Mouse (Mus musculus) cerebellum, postnatal 4 days (tissue): Measurements from ENCODE around the gene Zfp592.
A peak's percentile ranks its signal among the peaks of the same experiment; 100 is the strongest.

ENCODE experiments used
- DNase-seq, 2 experiments: peaks; one replicate each; pipeline ENCODE4 v3.0.0; 2022; ENCODE audit warnings: low spot score in 2 of 2, mixed read lengths in 1 of 2

The Zfp592 gene

DNA sequence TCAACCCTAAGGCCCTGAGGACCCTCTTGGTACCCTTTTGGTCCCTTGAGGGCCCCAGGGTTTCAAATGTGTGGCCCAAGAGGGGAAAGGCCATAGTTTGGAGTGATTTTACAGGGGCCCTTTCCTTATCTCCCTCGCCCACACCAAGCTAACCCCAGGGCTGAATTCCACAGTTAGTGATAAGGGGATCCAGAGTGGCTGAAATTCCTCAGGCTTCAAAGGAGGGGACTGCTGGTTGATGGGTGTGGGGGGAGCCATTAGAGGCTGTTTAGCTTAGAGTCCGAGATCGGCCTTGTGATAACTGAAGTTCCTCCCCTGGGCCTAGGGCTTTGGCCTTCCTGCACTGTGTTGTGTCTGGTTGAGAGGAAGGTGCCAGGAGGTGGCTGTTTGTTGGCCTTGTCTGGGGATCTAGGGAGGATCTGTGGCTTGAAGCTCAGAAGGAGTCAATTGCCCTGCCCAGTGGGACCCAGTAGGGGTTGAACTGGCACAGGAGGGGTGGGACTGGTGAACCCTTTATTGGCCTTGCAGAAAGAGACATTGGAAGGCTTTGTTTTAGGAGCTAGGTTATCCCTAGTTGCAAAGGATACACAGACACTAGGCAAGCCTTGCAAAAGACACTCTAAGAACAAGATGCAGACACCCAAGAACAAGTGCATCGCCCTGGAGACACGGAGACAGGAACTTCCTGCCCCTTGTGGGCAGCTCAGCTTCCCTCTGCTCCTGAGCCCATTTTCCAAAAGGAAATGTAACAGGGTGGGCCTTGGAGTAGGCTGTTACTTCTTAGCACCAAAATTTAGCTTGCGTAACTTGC is 64.6 kb downstream of the Zfp592 start:
- DNase-seq, result no peak

DNA sequence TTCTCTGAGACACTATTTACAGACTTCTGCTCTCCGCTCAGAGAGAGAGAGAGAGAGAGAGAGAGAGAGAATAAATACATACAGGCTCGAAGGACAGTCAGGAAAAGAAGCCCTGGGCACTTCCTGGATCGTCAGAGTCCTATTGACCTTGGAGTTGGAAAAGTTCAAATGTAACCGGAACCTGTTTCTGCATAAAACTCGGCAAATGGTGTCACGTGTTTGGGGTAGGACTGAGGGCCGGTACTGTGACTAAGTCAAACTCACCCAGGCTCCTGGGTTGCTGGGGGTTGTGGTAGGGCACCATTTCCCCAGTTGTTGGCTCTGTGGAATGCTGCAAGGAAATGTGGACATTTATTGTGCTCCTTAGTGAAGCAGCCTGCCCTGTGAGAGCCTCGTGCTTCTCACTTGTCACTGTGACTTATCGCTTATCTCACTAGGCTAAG is 65.3 kb downstream of the Zfp592 start:
- DNase-seq, result no peak

DNA sequence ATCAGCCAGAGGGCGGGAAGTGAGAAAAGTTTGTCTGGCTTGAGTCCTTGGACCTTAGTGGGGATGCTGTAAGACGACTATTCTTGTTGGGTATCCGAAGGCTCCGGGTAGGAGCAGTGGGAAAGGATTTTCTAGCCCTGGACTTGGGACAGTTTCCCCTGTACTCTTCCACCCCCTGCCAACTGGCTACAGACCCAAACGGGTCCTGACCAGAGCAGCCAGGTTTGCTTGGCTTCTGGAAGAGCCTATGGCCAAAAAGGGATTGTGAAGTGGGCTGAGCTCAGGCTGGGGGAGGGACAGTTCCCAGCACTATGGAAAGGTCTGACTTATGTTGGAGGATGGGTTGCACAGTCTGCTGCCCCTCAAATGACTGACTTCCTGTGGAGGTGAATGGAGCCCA is 65.9 kb downstream of the Zfp592 start:
- DNase-seq, result no peak

DNA sequence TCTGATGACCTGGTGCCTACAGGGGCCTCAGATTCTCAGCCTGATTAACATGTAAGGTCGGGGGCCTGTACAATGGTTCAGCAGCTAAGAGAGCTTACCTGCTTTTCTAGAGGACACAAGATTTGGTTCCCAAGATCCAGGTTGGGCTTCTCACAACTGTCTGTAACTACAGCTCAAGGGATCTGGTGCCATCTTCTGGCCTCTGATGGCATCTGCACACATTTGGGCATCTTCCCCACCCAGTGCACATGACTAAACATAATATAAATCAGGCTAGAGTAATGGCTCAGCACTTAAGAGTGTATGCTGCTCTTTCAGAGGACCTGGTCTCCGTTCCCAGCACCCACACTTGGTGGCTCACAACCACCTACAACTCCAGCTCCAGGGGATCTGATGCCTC is 67.4 kb downstream of the Zfp592 start:
- no peak for DNase-seq

DNA sequence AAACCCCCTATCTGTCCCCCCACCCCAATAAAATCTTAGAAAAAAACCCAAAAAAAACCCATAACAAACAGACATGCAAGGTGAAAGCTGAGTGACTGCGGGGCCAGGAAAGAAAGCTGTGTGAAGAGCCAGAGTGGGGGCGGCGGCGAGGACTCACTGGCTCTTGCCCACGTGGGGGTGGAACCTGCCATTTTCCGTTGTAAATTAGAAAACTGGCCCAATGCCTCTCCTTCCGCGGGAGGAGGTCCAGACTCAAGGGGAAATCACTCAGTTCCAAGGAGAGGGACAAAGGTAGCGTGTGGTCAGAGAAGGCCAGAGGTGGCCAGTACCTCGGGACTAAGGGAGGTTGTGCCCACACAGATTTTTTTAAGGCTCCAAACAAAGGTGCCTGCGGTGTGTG is 68.5 kb downstream of the Zfp592 start:
- DNase-seq, result no peak

DNA sequence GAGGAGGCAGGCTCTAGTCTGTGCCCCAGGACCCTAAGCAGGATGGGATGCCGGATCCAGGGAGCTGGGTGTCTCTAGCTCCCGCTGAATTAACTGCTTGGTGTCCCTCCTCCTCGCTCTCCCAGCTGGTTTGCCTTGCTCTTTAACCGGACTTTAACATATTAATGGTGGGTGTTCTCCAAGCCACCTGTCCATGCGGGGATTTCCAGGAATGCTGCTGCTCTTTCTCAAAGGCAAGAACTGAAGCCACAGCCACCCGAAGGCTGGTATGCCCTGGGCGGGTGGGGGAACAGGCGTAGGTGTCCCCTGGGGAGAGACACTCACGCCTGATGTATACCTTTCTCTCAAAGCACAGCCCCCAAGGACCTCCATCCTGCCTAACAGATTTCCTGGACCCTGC is 69.9 kb downstream of the Zfp592 start:
- no peak for DNase-seq

DNA sequence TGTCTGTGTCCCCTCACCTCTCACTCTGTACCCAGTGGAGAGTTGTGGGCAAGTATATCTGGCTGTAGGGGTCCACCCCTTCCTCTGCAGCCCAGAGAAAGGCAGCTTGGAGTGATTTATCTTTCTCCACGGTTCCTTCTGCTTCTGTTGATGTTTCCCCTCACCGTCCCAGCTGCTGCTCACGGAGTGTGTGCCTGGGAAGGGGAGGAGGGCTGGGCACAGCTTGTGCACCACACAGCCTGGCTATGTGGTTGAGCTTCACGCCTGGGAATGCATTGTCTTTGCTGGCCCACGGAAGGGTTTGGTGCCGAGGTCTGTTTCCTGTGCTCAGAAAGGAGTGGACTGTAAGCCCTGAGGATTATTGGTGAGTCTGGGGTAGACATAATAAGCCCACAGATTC is 73.2 kb downstream of the Zfp592 start:
- DNase-seq, result no peak

DNA sequence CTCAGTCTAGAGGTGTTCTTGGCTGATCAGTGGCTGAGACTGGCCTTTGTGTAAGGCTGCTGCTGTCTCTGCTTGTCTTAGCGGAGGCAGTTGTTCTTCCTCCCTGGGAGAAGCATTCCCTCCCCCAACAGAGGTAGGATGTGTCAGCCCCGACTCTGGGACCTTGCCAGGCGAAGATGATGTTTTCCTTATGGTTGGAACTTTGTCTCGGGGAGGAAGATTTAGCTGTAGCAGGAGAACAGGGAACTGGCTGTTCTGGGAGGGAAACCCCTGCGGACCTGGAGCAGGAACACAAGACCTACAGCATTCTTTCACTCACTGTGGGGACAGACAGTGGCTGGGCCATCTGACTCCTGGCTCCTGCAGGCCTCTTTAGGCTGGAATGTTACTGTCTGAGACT is 79.0 kb downstream of the Zfp592 start:
- DNase-seq, result no peak

DNA sequence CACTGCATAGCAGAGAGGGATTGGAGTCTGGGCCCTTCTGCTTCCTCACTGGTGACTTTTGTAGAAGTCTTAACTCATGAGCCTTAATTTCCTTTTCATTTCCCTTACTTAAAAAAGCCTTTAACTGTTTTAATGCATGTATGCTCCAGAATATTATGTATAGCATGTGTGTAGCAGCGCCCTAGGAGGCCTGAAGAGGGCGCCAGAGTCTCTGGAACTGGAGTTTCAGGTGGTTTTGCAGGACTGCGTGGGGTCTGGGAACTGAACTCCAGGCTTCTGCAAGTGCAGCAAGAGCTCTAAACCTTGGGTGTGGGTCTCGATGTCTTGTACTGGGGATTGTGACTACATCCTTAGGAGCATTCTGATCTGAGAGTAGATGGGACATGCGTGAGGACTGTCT is 79.8 kb downstream of the Zfp592 start:
- DNase-seq, result no peak

DNA sequence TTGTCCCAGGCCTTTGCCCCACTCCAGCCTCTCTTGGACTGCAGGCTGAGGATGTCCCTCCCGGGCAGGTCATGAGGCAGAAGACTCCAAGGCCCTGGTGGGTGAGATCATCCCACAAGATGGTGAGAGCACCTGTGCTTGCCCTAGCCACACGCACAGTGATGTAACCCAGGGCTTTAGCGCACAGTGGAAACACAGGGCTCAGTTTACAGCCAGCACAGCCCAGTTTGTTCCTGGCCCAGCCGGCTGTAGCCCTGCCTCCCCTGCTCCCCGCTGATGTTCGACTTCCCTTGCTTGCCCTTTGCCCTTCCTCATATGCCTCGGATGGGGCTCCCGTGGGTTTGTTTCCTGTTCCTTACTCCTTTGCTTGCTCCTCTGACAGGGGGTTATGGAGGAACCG is 81.1 kb downstream of the Zfp592 start:
- no peak for DNase-seq

DNA sequence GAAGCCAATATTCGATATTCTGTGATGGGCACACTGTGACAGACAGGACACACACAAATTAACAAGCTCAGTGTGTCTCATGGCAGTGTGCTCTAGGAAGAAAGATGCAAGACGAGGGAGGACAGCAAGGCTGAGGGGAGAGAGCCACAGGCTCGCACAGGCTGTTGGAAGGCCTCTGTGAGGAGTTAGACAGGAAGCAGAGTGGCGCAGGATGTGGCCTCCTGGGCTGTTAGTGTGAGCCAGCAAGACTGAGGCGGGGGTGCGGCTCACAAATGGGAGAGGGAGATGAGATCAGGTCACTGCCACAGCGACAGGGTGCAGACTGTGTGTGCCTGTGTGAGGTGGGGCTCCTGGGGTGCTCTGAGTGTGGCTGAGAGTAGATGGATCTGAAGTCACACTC is 81.8 kb downstream of the Zfp592 start:
- DNase-seq, result no peak

DNA sequence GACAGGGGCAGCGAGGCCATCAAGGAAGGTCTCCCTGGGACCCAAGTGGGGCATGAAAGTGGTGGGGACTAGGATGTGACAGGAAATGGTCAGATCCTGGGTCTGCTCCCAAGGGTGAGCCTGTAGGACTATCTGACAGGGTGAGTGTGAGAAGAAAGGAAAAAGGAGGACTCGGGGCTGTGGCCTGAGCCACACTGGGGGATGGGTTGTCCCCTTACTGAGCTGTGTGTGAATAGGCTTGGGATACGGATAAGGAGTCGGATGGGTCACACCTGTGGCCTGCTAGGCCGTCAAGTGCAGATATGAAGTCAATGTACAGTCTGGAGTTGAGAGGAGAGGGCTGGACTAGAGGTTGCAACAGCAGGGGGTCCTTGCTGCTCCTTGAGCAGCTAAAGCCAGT is 82.3 kb downstream of the Zfp592 start:
- DNase-seq, result no peak

DNA sequence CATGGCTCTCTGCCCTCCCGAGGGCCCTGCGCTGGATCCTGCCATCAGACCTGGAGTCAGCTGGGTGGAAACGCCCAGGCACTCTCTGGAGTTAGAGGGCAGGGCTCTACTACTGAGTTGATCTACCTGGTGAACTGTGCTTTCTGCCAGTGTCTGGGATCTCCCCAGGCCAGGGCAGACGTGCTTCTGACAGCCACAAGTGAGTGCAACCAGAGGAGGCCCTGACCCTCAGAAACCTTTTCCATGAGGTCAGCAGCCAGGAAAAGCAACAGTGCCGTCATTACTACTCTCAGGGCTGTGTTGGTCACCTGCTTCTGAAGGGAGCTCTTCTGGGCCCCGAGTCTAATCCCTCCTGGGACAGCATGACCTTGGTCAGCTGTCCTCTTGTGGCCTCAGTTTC is 83.5 kb downstream of the Zfp592 start:
- no peak for DNase-seq

DNA sequence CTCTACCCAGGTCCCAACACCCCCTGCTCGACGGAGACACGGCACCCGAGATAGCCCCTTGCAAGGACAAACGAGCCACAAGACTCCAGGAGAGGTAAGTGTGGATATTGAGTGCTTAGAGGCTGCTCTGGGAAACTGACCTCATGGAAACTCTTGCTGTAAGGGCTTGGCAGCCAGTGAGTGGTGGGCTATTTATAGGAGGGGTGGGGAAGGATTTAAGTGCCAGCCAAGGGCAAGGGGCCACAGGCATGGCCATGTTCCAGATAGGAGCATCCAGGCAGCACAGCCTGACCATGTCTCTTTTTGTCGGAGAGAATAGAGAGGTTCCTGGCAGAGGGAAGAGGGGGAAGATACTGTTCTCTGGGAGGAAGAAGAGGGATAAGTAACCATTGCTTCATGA is 85.3 kb downstream of the Zfp592 start:
- no peak for DNase-seq

DNA sequence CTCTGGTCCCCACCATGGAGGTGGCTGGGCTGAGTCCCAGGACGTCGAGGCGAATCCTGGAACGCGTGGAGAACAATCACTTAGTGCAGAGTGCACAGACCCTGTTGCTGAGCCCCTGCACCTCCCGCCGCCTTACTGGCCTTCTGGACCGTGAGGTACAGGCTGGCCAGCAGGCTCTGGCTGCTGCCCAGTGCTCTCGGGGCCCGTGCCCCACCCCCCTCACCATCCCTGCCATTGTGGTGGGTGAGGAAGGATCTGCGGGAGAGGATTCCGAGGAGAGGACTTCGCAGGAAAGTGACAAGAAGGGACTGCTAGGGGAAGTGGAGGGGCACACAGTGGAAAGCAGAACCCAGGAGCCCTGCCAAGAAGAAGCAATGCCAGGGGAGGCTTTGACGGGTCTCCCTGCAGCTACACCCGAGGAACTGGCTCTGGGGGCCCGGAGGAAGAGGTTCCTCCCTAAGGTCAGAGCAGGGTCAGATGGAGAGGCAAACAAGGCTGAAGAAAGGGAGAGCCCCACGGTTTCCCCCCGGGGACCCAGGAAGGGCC is 100.0 kb downstream of the Zfp592 start:
- peak in 1 of 2 experiments; percentile 17 for DNase-seq

DNA sequence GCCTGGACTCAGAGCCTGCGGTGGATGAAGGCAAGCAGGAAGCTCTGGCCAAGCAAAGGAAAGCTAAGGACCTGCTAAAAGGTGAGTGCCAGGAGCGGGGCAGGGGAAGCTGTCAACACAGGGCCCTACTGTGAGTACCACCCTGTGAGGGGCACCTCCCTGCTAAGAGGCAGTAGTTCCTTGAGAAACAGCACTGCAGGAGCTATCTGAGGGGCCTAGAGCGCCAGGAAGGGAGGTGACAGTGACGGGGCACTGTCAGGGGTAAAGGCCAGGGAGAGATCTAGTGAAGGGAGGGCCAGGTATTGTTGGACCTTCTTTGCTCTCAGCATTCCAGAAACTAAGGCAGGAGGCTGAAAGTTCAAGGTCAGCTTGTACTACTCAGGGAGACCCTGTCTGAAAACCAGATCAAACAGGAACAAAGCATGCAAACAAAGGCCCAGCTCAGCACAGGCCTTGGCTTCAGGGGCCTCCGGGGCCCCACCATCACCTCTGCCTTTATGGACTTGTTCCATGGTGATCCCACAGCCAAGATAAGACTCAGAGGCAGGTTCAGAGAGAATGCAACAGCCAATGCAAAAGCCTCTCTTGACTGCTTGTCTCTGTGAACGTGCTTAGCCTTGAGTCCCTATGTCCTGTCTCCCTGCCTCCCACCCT is 100.8 kb downstream of the Zfp592 start:
- no peak for DNase-seq
